Mouse (Mus musculus): ENCODE results near the gene Zmym1.
"Not testable (repeated sequence)": the region's sequence is repeated elsewhere in the genome, so short reads cannot be mapped to it uniquely, and the experiment has no call there.

Zmym1 gene

GRCm38 (mm10) chr4:127027228-127028190, 33.4 kb downstream of the Zmym1 start:
- DNase-seq (ENCODE audit: low spot score), result peak; percentile 64

- no peak for DNase-seq (ENCODE audit: low spot score)
Measured at GRCm38 (mm10) chr4:127026826-127027225, 34.1 kb downstream of the Zmym1 start.

GRCm38 (mm10) chr4:127024240-127024639, 36.7 kb downstream of the Zmym1 start:
- no peak for DNase-seq (ENCODE audit: low spot score)

GRCm38 (mm10) chr4:127023201-127023600, 37.8 kb downstream of the Zmym1 start:
- no peak for DNase-seq (ENCODE audit: low spot score)

- DNase-seq (ENCODE audit: low spot score), result peak; percentile 86
Measured at GRCm38 (mm10) chr4:127021989-127022626, 38.8 kb downstream of the Zmym1 start.

GRCm38 (mm10) chr4:127021151-127021945, 39.6 kb downstream of the Zmym1 start, which contains the start of gene Sfpq:
Gene Sfpq, plus strand, starts transcription at chr4:127021324.
- DNase-seq (ENCODE audit: low spot score), result peak; percentile 100

- peak; percentile 17 for DNase-seq (ENCODE audit: low spot score)
Measured at GRCm38 (mm10) chr4:127020411-127021150, 40.4 kb downstream of the Zmym1 start.

- DNase-seq (ENCODE audit: low spot score), result no peak
Measured at GRCm38 (mm10) chr4:127016366-127016765, 44.6 kb downstream of the Zmym1 start.

- DNase-seq (ENCODE audit: low spot score), result peak; percentile 93
Measured at GRCm38 (mm10) chr4:127015294-127015993, 45.5 kb downstream of the Zmym1 start.

- peak; percentile 81 for DNase-seq (ENCODE audit: low spot score)
Measured at GRCm38 (mm10) chr4:127005113-127005936, 55.6 kb downstream of the Zmym1 start.

- no peak for DNase-seq (ENCODE audit: low spot score)
Measured at GRCm38 (mm10) chr4:127004384-127004783, 56.6 kb downstream of the Zmym1 start.

GRCm38 (mm10) chr4:127000601-127001105, 60.3 kb downstream of the Zmym1 start:
- DNase-seq (ENCODE audit: low spot score), result no peak

- DNase-seq (ENCODE audit: low spot score), result not testable (repeated sequence)
Measured at GRCm38 (mm10) chr4:126999372-126999771, 61.6 kb downstream of the Zmym1 start.
